Mouse (Mus musculus) E14TG2a.4 (cell line): Measurements from ENCODE around the gene Gm49425.
"Not testable (repeated sequence)": the region's sequence is repeated elsewhere in the genome, so short reads cannot be mapped to it uniquely, and the experiment has no call there.

ENCODE experiments used
- H3K27me3 ChIP-seq: 2 replicates; pipeline ENCODE4 v1.6.1; 2014; ENCODE audit warnings: low read length, control low read depth; ENCODE audit not compliant: insufficient read depth
- H3K36me3 ChIP-seq: 2 replicates; pipeline ENCODE4 v1.6.1; 2014; ENCODE audit warnings: low read length, control low read depth; ENCODE audit not compliant: insufficient read depth
- H3K4me1 ChIP-seq: replicated peaks from 2 replicates; pipeline ENCODE4 v1.6.1; 2014; ENCODE audit warnings: low read depth, low read length, control low read depth
- H3K4me3 ChIP-seq: replicated peaks from 2 replicates; pipeline ENCODE4 v1.5.1; 2014; ENCODE audit warnings: mild to moderate bottlenecking, low read length
- H3K9me3 ChIP-seq: 2 replicates; pipeline ENCODE4 v1.6.1; 2014; ENCODE audit warnings: low read length, control low read depth
- CTCF ChIP-seq: conservative IDR thresholded peaks from 2 replicates; pipeline ENCODE4 v1.5.1; 2014; ENCODE audit warnings: low read length
- NANOG ChIP-seq: IDR thresholded peaks from 2 replicates; pipeline ENCODE4 v1.6.1; 2014; ENCODE audit warnings: borderline replicate concordance, low read length, mixed read lengths
- POU5F1 ChIP-seq: IDR thresholded peaks from 2 replicates; pipeline ENCODE4 v1.6.1; 2014; ENCODE audit warnings: low read length, borderline replicate concordance

Gm49425 gene

DNA sequence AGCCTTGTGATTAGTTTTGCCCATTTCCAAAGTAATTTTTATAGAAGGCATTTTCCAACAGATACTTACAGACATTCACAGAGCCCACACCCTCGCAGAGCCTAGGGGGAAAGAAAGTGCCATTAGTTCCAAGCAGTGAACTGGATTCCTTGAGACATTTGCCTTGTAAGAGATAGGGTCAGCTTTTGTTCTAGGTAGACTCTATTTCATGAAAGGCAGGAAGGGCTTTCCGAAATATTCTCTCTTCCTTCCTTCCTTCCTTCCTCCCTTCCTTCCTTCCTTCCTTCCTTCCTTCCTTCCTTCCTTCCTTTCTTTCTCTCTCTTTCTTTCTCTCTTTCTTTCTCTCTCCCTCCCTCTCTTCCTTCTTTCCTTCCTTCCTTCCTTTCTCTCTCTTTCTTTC, at the start of gene Gm49425:
Gene Gm49425, minus strand, starts transcription at position 101 of the 400 bp plus-strand sequence.
- not testable (repeated sequence) for H3K36me3 ChIP-seq, H3K9me3 ChIP-seq, H3K4me3 ChIP-seq, H3K4me1 ChIP-seq
- H3K27me3 ChIP-seq = peaks cover 11% of the 10 kb centered on the region

DNA sequence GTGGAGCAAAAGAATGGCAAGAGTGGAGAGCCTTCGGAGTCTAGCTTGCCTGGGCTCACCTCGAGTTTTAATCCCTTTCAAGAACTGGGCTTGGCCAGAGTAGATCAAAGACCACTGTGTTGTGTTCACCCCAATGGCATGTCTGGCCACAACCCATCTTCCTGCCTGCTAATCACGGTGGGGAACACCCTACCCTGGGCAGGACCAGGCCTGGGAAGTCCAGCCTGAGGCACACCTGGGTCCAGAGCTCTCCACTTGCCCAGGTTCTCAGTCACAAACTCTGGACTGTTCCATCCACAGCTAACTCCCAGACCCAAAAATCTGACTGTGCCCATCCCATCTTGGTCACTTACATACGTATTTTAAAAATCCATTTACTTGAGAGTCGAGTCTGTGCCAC, 45.8 kb upstream of the Gm49425 start, which contains the start of gene Krt90:
Gene Krt90, minus strand, starts transcription at position 101 of the 400 bp plus-strand sequence.
- H3K4me1 ChIP-seq = peaks cover 8% of the 10 kb centered on the region
- no peaks in the 10 kb centered on the region for H3K36me3 ChIP-seq
- TF ChIP-seq POU5F1 (no peak), NANOG (no peak), CTCF (no peak)
- peaks cover 8% of the 10 kb centered on the region; the same call in 1 of the 2 replicates for H3K9me3 ChIP-seq
- H3K27me3 ChIP-seq = peaks cover 56% of the 10 kb centered on the region
- no peak within 1 kb of the TSS for H3K4me3 ChIP-seq

DNA sequence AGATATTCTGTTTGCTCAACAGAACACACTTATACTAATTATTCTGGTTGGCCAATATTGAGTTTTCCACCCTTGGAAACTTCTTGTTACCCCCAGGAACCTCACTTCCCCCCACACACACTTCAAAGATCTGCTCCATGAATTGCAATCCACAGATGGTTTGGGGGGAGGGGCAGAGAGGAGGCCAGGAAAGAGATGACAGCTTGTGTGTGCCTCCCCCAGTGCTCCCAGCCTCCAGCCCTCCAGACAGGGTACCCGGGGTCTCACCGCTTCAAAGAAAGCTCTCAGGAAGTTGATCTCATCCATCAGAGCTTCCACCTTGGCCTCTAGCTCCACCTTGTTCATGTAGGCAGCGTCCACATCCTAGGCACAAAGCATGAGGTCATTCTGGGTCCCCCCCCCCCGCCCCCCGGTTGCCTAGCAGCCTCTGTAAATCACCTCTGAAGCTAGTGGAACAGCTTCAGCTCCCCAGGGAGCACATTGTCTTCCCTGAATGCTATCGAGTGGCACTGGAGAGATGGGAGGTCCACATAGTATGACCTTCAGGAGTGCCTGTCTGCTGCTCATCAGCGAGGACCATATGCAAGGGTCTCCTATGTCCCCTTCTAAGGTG, 41.1 kb upstream of the Gm49425 start:
- Histone ChIP-seq H3K9me3 (no peaks in the 10 kb centered on the region), H3K27me3 (peaks cover 54% of the 10 kb centered on the region), H3K4me3 (no peak overlapping the region), H3K4me1 (peaks cover 11% of the 10 kb centered on the region), H3K36me3 (no peaks in the 10 kb centered on the region)
- TF ChIP-seq CTCF (no peak), POU5F1 (no peak), NANOG (peak; percentile 29; the same call in 1 of the 2 replicates)

DNA sequence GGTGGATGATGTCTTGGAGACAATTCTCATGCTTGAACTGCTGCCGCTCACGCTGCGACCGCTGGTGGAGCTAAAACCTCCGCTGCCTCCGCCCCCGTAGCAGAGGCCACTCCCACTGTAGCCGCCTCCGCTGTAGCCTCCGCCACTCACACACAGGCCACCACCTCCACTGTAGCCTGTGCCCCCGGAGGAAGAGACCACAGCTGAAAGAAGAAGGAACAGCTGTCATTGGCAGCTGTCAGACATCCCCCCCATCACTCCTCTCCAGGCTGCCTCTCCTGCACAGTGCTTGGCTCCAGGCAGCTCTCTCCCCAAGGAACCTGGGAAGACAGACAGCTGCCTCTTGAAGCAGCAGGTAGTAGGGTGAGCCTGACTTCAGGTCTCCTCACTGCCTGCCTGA, 36.1 kb upstream of the Gm49425 start:
- Histone ChIP-seq H3K4me1 (peaks cover 10% of the 10 kb centered on the region), H3K27me3 (peaks cover 56% of the 10 kb centered on the region), H3K36me3 (no peaks in the 10 kb centered on the region), H3K4me3 (no peak overlapping the region), H3K9me3 (no peaks in the 10 kb centered on the region)
- TF ChIP-seq POU5F1 (no peak), CTCF (no peak)

DNA sequence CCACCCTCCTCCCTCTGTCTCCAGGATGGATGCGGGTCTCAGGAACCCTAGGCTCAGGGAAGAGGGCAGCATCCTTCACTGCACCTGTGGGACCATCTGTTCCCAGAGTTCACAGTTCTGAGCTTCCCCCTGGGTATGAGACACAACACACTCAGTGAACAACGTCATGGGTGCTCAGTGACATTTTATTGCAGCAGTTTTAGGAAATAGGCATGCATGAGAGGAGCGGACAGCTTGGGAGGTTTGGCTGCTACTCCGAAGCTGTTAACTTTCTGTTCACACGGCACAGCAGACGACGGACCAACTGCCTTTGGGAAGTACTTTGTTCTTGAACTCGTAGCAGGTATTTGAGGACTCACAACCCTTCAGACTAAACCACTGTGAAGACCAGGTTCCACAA, 35.1 kb upstream of the Gm49425 start:
- Histone ChIP-seq H3K4me3 (no peak overlapping the region), H3K9me3 (no peaks in the 10 kb centered on the region), H3K4me1 (peaks cover 7% of the 10 kb centered on the region; the same call in 1 of the 2 replicates), H3K36me3 (no peaks in the 10 kb centered on the region), H3K27me3 (peaks cover 58% of the 10 kb centered on the region)
- TF ChIP-seq POU5F1 (no peak), CTCF (no peak), NANOG (no peak)

DNA sequence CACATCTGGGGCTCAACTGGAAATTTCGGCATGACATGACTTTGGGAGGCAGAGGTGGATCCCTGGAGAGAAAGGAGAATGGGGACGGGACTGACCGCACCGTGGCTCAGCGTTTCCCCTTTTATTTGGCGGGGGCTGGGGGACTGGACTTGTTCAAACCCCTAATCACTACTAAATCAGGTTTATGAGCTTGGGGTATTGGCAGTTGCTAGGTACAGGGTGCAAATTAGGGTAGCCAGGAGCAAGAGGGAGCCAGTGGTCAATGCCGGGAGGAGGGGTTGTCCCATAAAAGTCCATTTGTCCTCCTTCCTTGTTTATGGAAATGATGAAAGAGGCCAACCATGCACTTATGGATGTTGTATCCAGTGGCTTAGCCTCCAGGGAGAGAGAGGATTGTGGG, 33.5 kb upstream of the Gm49425 start, which contains the start of gene Krt82:
Gene Krt82, minus strand, starts transcription at position 101 of the 400 bp plus-strand sequence.
- no peak within 1 kb of the TSS for H3K4me3 ChIP-seq
- no peaks in the 10 kb centered on the region for H3K9me3 ChIP-seq
- H3K27me3 ChIP-seq = peaks cover 61% of the 10 kb centered on the region
- no peak for TF ChIP-seq POU5F1
- no peak for TF ChIP-seq CTCF
- TF ChIP-seq NANOG = no peak
- H3K4me1 ChIP-seq = peaks cover 7% of the 10 kb centered on the region; the same call in 1 of the 2 replicates
- no peaks in the 10 kb centered on the region for H3K36me3 ChIP-seq

DNA sequence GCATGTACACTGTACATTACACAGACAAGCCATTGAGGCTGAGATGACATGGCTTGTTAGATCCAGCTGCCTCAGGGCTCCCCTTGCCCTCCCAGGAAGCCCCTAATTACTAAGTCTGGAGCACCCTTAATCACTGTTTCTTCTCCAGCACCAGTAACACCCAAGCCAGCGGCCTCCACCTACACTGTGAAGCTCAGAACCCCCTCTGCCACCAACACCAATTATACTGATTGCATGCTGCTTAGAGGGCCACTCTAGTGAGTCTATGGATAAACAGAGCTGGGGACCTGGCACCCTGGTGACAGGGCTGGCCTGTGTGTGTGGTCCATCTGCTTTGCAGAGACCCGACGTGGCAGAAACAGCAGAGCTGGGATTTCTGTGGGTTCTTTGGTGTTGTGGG, 27.4 kb upstream of the Gm49425 start:
- Histone ChIP-seq H3K27me3 (peaks cover 21% of the 10 kb centered on the region), H3K9me3 (peaks cover 8% of the 10 kb centered on the region), H3K4me1 (peaks cover 15% of the 10 kb centered on the region), H3K4me3 (no peak overlapping the region), H3K36me3 (no peaks in the 10 kb centered on the region)
- TF ChIP-seq CTCF (no peak), POU5F1 (no peak), NANOG (no peak)

DNA sequence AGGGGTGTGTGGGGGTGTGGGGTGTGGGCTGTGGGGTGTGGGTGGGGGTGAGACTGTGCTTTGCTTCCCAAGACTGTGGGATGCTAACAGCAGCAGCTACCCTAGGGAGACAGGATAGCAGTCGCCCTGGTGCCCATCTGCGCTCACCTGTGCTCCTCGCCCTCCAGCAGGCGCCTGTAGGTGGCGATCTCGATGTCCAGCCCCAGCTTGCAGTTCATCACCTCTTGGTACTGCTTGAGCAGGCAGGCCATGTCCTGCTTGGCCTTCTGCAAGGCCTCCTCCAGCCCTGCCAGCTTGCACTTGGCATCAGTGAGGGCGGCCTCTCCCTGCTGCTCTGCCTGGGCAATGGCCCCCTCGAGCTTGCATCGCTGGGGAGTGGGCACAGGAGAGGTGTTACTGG, 25.5 kb upstream of the Gm49425 start:
- TF ChIP-seq CTCF (peak; percentile 31), POU5F1 (no peak), NANOG (no peak)

DNA sequence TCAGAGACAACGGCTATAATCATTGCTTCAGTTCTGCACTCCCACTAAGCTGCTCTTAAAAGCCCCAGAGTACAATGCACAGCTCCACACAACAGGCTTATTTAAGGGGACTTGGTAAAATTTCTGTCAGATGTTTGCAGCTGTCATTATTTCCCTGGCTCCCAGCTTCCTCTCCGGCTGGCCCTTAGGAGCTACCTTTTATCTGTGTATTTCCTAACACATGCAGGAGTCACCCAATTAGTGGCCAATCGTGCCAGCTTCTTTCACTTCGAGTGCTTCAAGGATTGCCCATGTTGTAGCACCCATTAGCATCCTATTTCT, 21.5 kb upstream of the Gm49425 start:
- Histone ChIP-seq H3K4me3 (no peak overlapping the region), H3K9me3 (peaks cover 15% of the 10 kb centered on the region), H3K27me3 (peaks cover 20% of the 10 kb centered on the region), H3K36me3 (no peaks in the 10 kb centered on the region), H3K4me1 (peaks cover 15% of the 10 kb centered on the region)
- TF ChIP-seq CTCF (no peak), NANOG (no peak), POU5F1 (no peak)

More for the DNA sequence above, 25.5 kb upstream of the Gm49425 start:
- H3K36me3 ChIP-seq = no peaks in the 10 kb centered on the region
- peaks cover 8% of the 10 kb centered on the region for H3K9me3 ChIP-seq
- peaks cover 15% of the 10 kb centered on the region for H3K4me1 ChIP-seq
- H3K27me3 ChIP-seq = peaks cover 5% of the 10 kb centered on the region
- no peak overlapping the region for H3K4me3 ChIP-seq
